Mouse (Mus musculus): ENCODE data around the gene Dhx8. TPM values are rescaled to one million over a fixed set of nuclear protein-coding genes. Genes with fewer than 3 reads are reported as not detected.

Dhx8 gene
- polyA plus RNA-seq, 1 experiment from 2014 or later = 39.0 TPM

GRCm38 (mm10) chr11:101784072-101784471 lies 51.4 kb downstream of the Dhx8 start:
- no peaks in the 10 kb centered on the region for H3K9me3 ChIP-seq
- 2% methylated on average over 19 of the region's 19 CpGs for WGBS
- ATAC-seq = no peak; the same call in 1 of the 2 replicates

GRCm38 (mm10) chr11:101784488-101785142 lies 51.9 kb downstream of the Dhx8 start:
- Histone ChIP-seq H3K27me3 (peaks cover 93% of the 10 kb centered on the region), H3K4me1 (replicated peaks) (peaks cover 21% of the 10 kb centered on the region), H3K4me3 (replicated peaks) (peak overlapping the region; percentile 47), H3K4me2 (replicated peaks) (peak overlapping the region; percentile 96), H3K9ac (replicated peaks) (peak overlapping the region; percentile 60), H3K9me3 (no peaks in the 10 kb centered on the region), H3K36me3 (no peaks in the 10 kb centered on the region), H3K27ac (no peak overlapping the region; the same call in 1 of the 2 replicates)
- 0% methylated on average over 46 of the region's 67 CpGs for WGBS
- ATAC-seq = peak; percentile 78

More at GRCm38 (mm10) chr11:101784072-101784471, 51.4 kb downstream of the Dhx8 start:
- peaks cover 92% of the 10 kb centered on the region for H3K27me3 ChIP-seq
- H3K36me3 ChIP-seq = no peaks in the 10 kb centered on the region
- H3K4me1 ChIP-seq (replicated peaks) = peaks cover 21% of the 10 kb centered on the region
- H3K4me3 ChIP-seq (replicated peaks) = peak overlapping the region; percentile 47
- H3K4me2 ChIP-seq (replicated peaks) = peak overlapping the region; percentile 96
- no peak overlapping the region for H3K27ac ChIP-seq
- H3K9ac ChIP-seq (replicated peaks) = peak overlapping the region; percentile 60

- Histone ChIP-seq H3K27me3 (peaks cover 87% of the 10 kb centered on the region), H3K9me3 (no peaks in the 10 kb centered on the region), H3K27ac (no peak within 1 kb of the TSS; the same call in 1 of the 2 replicates), H3K36me3 (no peaks in the 10 kb centered on the region), H3K4me2 (replicated peaks) (peak within 1 kb of the TSS; percentile 96), H3K4me1 (replicated peaks) (peaks cover 21% of the 10 kb centered on the region), H3K4me3 (replicated peaks) (peak within 1 kb of the TSS; percentile 47), H3K9ac (replicated peaks) (peak within 1 kb of the TSS; percentile 60)
- ATAC-seq = peak; percentile 96
- WGBS = under 1% methylated on average over 35 of the region's 35 CpGs
These were observed 52.6 kb downstream of the Dhx8 start, which contains the start of gene Etv4 for GRCm38 (mm10) chr11:101785143-101785851. Gene Etv4, minus strand, starts transcription at chr11:101785371.

GRCm38 (mm10) chr11:101785852-101786205 lies 53.1 kb downstream of the Dhx8 start:
- Histone ChIP-seq H3K36me3 (no peaks in the 10 kb centered on the region), H3K9ac (replicated peaks) (no peak overlapping the region), H3K4me3 (replicated peaks) (peak overlapping the region; percentile 47; the same call in 1 of the 2 replicates), H3K27me3 (peaks cover 82% of the 10 kb centered on the region), H3K4me1 (replicated peaks) (peaks cover 26% of the 10 kb centered on the region), H3K27ac (no peak overlapping the region), H3K9me3 (no peaks in the 10 kb centered on the region), H3K4me2 (replicated peaks) (peak overlapping the region; percentile 96)
- WGBS = 3% methylated on average over 7 of the region's 7 CpGs
- ATAC-seq = no peak

GRCm38 (mm10) chr11:101786651-101787050 lies 53.9 kb downstream of the Dhx8 start:
- no peaks in the 10 kb centered on the region for H3K36me3 ChIP-seq
- H3K27me3 ChIP-seq = peaks cover 74% of the 10 kb centered on the region
- no peaks in the 10 kb centered on the region for H3K9me3 ChIP-seq
- no peak overlapping the region for H3K4me2 ChIP-seq (replicated peaks)
- no peak overlapping the region for H3K9ac ChIP-seq (replicated peaks)
- ATAC-seq = no peak
- no peak overlapping the region for H3K4me3 ChIP-seq (replicated peaks)
- 57% methylated on average over 7 of the region's 7 CpGs for WGBS
- H3K27ac ChIP-seq = no peak overlapping the region
- H3K4me1 ChIP-seq (replicated peaks) = peaks cover 34% of the 10 kb centered on the region

- peaks cover 35% of the 10 kb centered on the region for H3K4me1 ChIP-seq (replicated peaks)
- ATAC-seq = no peak
- H3K9me3 ChIP-seq = no peaks in the 10 kb centered on the region
- no peak overlapping the region for H3K4me3 ChIP-seq (replicated peaks)
- no peaks in the 10 kb centered on the region for H3K36me3 ChIP-seq
- H3K9ac ChIP-seq (replicated peaks) = no peak overlapping the region
- 79% methylated on average over 1 of the region's 1 CpGs for WGBS
- peaks cover 66% of the 10 kb centered on the region for H3K27me3 ChIP-seq
- H3K4me2 ChIP-seq (replicated peaks) = no peak overlapping the region
- no peak overlapping the region for H3K27ac ChIP-seq
These were observed 54.7 kb downstream of the Dhx8 start for GRCm38 (mm10) chr11:101787432-101787831.

GRCm38 (mm10) chr11:101790811-101791526 lies 58.2 kb downstream of the Dhx8 start:
- no peak overlapping the region for H3K9ac ChIP-seq (replicated peaks)
- WGBS = 43% methylated on average over 19 of the region's 19 CpGs
- no peak overlapping the region for H3K4me3 ChIP-seq (replicated peaks)
- no peaks in the 10 kb centered on the region for H3K9me3 ChIP-seq
- H3K27me3 ChIP-seq = peaks cover 37% of the 10 kb centered on the region
- H3K36me3 ChIP-seq = no peaks in the 10 kb centered on the region
- ATAC-seq = peak; percentile 50; the same call in 1 of the 2 replicates
- no peak overlapping the region for H3K27ac ChIP-seq
- H3K4me2 ChIP-seq (replicated peaks) = 0 out of 2 replicates have a peak overlapping the region, but pooled peaks have one; percentile 0
- peaks cover 15% of the 10 kb centered on the region for H3K4me1 ChIP-seq (replicated peaks)

- no peak overlapping the region for H3K4me2 ChIP-seq (replicated peaks)
- H3K4me1 ChIP-seq (replicated peaks) = peaks cover 4% of the 10 kb centered on the region; the same call in 1 of the 2 replicates
- H3K27ac ChIP-seq = no peak overlapping the region
- no peaks in the 10 kb centered on the region for H3K9me3 ChIP-seq
- H3K9ac ChIP-seq (replicated peaks) = no peak overlapping the region
- H3K36me3 ChIP-seq = no peaks in the 10 kb centered on the region
- no peak for ATAC-seq
- 81% methylated on average over 2 of the region's 2 CpGs for WGBS
- H3K27me3 ChIP-seq = peaks cover 10% of the 10 kb centered on the region
- no peak overlapping the region for H3K4me3 ChIP-seq (replicated peaks)
These were observed 64.6 kb downstream of the Dhx8 start for GRCm38 (mm10) chr11:101797355-101797754.

- Histone ChIP-seq H3K27ac (no peak overlapping the region), H3K4me3 (replicated peaks) (no peak overlapping the region), H3K9ac (replicated peaks) (no peak overlapping the region), H3K9me3 (no peaks in the 10 kb centered on the region), H3K36me3 (no peaks in the 10 kb centered on the region), H3K4me1 (replicated peaks) (peaks cover 4% of the 10 kb centered on the region; the same call in 1 of the 2 replicates), H3K4me2 (replicated peaks) (no peak overlapping the region), H3K27me3 (peaks cover 12% of the 10 kb centered on the region)
- no peak for ATAC-seq
- 38% methylated on average over 8 of the region's 8 CpGs for WGBS
These were observed 65.4 kb downstream of the Dhx8 start for GRCm38 (mm10) chr11:101798083-101798482.

GRCm38 (mm10) chr11:101801386-101801785 lies 68.7 kb downstream of the Dhx8 start:
- ATAC-seq = no peak
- Histone ChIP-seq H3K9ac (replicated peaks) (no peak overlapping the region), H3K4me3 (replicated peaks) (no peak overlapping the region), H3K4me2 (replicated peaks) (no peak overlapping the region), H3K9me3 (no peaks in the 10 kb centered on the region), H3K36me3 (no peaks in the 10 kb centered on the region), H3K27me3 (peaks cover 8% of the 10 kb centered on the region), H3K4me1 (replicated peaks) (peaks cover 4% of the 10 kb centered on the region; the same call in 1 of the 2 replicates), H3K27ac (no peak overlapping the region)
- WGBS = 4% methylated on average over 5 of the region's 5 CpGs

GRCm38 (mm10) chr11:101805113-101805704 lies 72.5 kb downstream of the Dhx8 start:
- Histone ChIP-seq H3K27ac (no peak overlapping the region), H3K9ac (replicated peaks) (no peak overlapping the region), H3K27me3 (peaks cover 21% of the 10 kb centered on the region), H3K9me3 (no peaks in the 10 kb centered on the region), H3K4me1 (replicated peaks) (peaks cover 4% of the 10 kb centered on the region; the same call in 1 of the 2 replicates), H3K36me3 (no peaks in the 10 kb centered on the region), H3K4me2 (replicated peaks) (no peak overlapping the region), H3K4me3 (replicated peaks) (no peak overlapping the region)
- 86% methylated on average over 8 of the region's 8 CpGs for WGBS
- no peak for ATAC-seq

All from midbrain, embryonic 13.5 days (tissue).